In the genomic region with DNA sequence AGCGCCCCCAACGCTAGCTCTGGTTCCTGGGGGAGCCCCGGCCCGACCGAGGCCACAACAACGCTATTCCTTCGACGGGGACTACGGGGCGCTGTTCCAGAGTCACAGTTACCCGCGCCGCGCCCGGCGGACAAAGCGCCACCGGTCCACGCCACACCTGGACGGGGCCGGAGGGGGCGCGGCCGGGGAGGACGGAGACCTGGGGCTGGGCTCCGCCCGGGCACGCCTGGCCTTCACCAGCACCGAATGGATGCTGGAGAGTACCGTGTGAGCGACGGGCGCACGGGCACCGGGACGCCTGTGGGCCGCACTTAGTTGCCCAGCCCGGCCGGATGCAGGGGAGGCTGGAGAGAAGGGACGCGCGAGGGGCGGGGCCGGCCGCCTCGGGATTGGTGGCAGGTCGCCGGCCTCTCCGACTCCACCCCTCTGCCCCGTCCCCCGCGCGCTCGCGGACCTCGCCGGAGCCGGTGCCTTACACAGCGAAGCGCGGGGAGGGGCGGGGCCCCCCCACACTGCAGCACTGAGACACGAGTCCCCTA, we compare ENCODE assay signal across 8 mouse cellular contexts. TPM values are rescaled to one million over a fixed set of nuclear protein-coding genes. Genes with fewer than 3 reads are reported as not detected.
A peak's percentile ranks its signal among the peaks of the same experiment; 100 is the strongest.
DNase-seq lines count a peak whose midpoint lies in the region; ATAC-seq and TF ChIP-seq lines count a peak whose summit lies in the region.

No protein-coding gene starts in this region.

- H3K4me2 ChIP-seq in heart, embryonic 11.5 days, result peak overlapping the region; percentile 93
- peak overlapping the region; percentile 89 for H3K4me2 ChIP-seq in lung, embryonic 16.5 days (ENCODE audit: low read depth, low read length)

- H3K9ac ChIP-seq in heart, embryonic 11.5 days (ENCODE audit: low read depth, low read length), result peak overlapping the region; percentile 77
- peak overlapping the region; percentile 68 for H3K9ac ChIP-seq in lung, embryonic 16.5 days (ENCODE audit: low read length)

- no peak for TF ChIP-seq CTCF in bone marrow macrophage, adult 2 months (IDR thresholded peaks at IDR 0.05; ENCODE audit: low read depth, low read length)
- no peak for TF ChIP-seq CTCF in cerebellum, adult 2 months (IDR thresholded peaks at IDR 0.05; ENCODE audit: borderline replicate concordance, insufficient read depth, low read depth, low read length)

- no peaks in the 10 kb centered on the region for H3K9me3 ChIP-seq in erythroblast, embryonic 14.5 days (ENCODE audit: control insufficient read depth, low read length)
- no peaks in the 10 kb centered on the region for H3K9me3 ChIP-seq in heart, embryonic 11.5 days (replicated peaks; ENCODE audit: control insufficient read depth, low read length)
- H3K9me3 ChIP-seq in lung, embryonic 16.5 days (ENCODE audit: control insufficient read depth, low read length), result no peaks in the 10 kb centered on the region

- ATAC-seq in erythroblast, adult 5-6 weeks (replicated peaks; ENCODE audit: low FRiP score, poor library complexity, severe bottlenecking), result no peak
- ATAC-seq in heart, embryonic 11.5 days (replicated peaks; ENCODE audit: insufficient number of reproducible peaks, low FRiP score, low TSS enrichment), result peak; percentile 71
- peak; percentile 90 for ATAC-seq in lung, embryonic 16.5 days (ENCODE audit: low read depth)

- DNase-seq in kidney, adult 9 months, result peak; percentile 41
- DNase-seq in retina, embryonic 14.5 days (ENCODE audit: low spot score), result peak; percentile 69
- DNase-seq in cerebellum, adult 2 months, result no peak

- H3K27ac ChIP-seq in bone marrow macrophage, adult 2 months (ENCODE audit: insufficient read depth, low read depth, low read length), result no peak overlapping the region
- no peak overlapping the region for H3K27ac ChIP-seq in heart, embryonic 11.5 days (ENCODE audit: low read depth, low read length)
- H3K27ac ChIP-seq in lung, embryonic 16.5 days (ENCODE audit: low read length), result no peak overlapping the region
- H3K27ac ChIP-seq in cerebellum, adult 2 months (ENCODE audit: insufficient read depth, low read length), result no peak overlapping the region

- H3K4me3 ChIP-seq in erythroblast, embryonic 14.5 days (replicated peaks), result peak overlapping the region; percentile 45
- peak overlapping the region; percentile 29 for H3K4me3 ChIP-seq in bone marrow macrophage, adult 2 months (ENCODE audit: insufficient read depth, low read length)
- H3K4me3 ChIP-seq in heart, embryonic 11.5 days (ENCODE audit: low read depth, low read length), result peak overlapping the region; percentile 59
- H3K4me3 ChIP-seq in lung, embryonic 16.5 days (ENCODE audit: low read length), result peak overlapping the region; percentile 60
- no peak overlapping the region for H3K4me3 ChIP-seq in cerebellum, adult 2 months (replicated peaks; ENCODE audit: insufficient read depth, low read depth, low read length)

- no peaks in the 10 kb centered on the region for H3K36me3 ChIP-seq in erythroblast, embryonic 14.5 days (ENCODE audit: control insufficient read depth)
- H3K36me3 ChIP-seq in heart, embryonic 11.5 days (ENCODE audit: control insufficient read depth, insufficient read depth, low read length), result no peaks in the 10 kb centered on the region
- H3K36me3 ChIP-seq in lung, embryonic 16.5 days (ENCODE audit: control insufficient read depth, insufficient read depth, low read length), result no peaks in the 10 kb centered on the region

- H3K27me3 ChIP-seq in erythroblast, embryonic 14.5 days (ENCODE audit: control insufficient read depth), result peaks cover 20% of the 10 kb centered on the region
- peaks cover 27% of the 10 kb centered on the region for H3K27me3 ChIP-seq in heart, embryonic 11.5 days (ENCODE audit: control insufficient read depth, insufficient read depth, low read length)
- H3K27me3 ChIP-seq in lung, embryonic 16.5 days (ENCODE audit: control insufficient read depth, insufficient read depth, low read depth, low read length), result no peaks in the 10 kb centered on the region
- no peaks in the 10 kb centered on the region for H3K27me3 ChIP-seq in cerebellum, adult 2 months (ENCODE audit: control insufficient read depth, insufficient read depth, low read length)

- 2% methylated on average over 60 of the region's 63 CpGs for WGBS in heart, embryonic 11.5 days (ENCODE audit: insufficient replicate concordance)
- WGBS in lung, embryonic 16.5 days, result under 1% methylated on average over 43 of the region's 63 CpGs
- WGBS in cerebellum, adult 2 months, result 43% methylated on average over 63 of the region's 63 CpGs

- peaks cover 11% of the 10 kb centered on the region for H3K4me1 ChIP-seq in erythroblast, embryonic 14.5 days (ENCODE audit: control insufficient read depth)
- H3K4me1 ChIP-seq in bone marrow macrophage, adult 2 months (ENCODE audit: control insufficient read depth, insufficient read depth, low read length), result peaks cover 18% of the 10 kb centered on the region
- H3K4me1 ChIP-seq in heart, embryonic 11.5 days (ENCODE audit: control insufficient read depth, insufficient read depth, low read length), result peaks cover 20% of the 10 kb centered on the region
- peaks cover 7% of the 10 kb centered on the region for H3K4me1 ChIP-seq in lung, embryonic 16.5 days (replicated peaks; ENCODE audit: control insufficient read depth, insufficient read depth, low read length)
- H3K4me1 ChIP-seq in cerebellum, adult 2 months (ENCODE audit: control insufficient read depth, insufficient read depth, low read length), result peaks cover 8% of the 10 kb centered on the region; the same call in 1 of the 2 replicates

- no peak for TF ChIP-seq POLR2A in bone marrow macrophage, adult 2 months (IDR thresholded peaks at IDR 0.05; ENCODE audit: borderline replicate concordance, low read depth, low read length)
- TF ChIP-seq POLR2A in cerebellum, adult 2 months (IDR thresholded peaks at IDR 0.05; ENCODE audit: borderline replicate concordance, insufficient read depth, low read length), result no peak

RNA-seq across cellular contexts. Expression of gene Lrfn1, which starts 15.5 kb away (rescaled TPM):
- 0.02 TPM in 2 replicates for polyA plus RNA-seq in erythroblast, embryonic 14.5 days (2012)
- total RNA-seq in erythroblast, adult 5-6 weeks (2015; ENCODE audit: low replicate concordance), result 6.9 TPM in 1 of 2 replicates, not detected in the other
- not detected in 2 replicates for total RNA-seq in erythroblast, adult 5-6 weeks (2017; ENCODE audit: low replicate concordance)
- 3.2 and 3.6 TPM in 2 replicates for polyA plus RNA-seq in bone marrow macrophage, adult 2 months (2012; ENCODE audit: insufficient read depth, insufficient read length, missing spikeins)
- polyA plus RNA-seq in heart, embryonic 11.5 days (2014; fragmentation: Nextera tagmentation; extraction: Ambion mirVana), result 1.4 and 1.7 TPM in 2 replicates
- 1.5 and 1.8 TPM in 2 replicates for polyA plus RNA-seq in lung, embryonic 16.5 days (2015; fragmentation: Nextera tagmentation; extraction: Ambion mirVana)
- 39.6 and 41.5 TPM in 2 replicates for polyA plus RNA-seq in cerebellum, adult 2 months (2012; rRNA removed)

RNA-seq across cellular contexts. Expression of gene Gmfg, which starts 30.0 kb away (rescaled TPM):
- 0.03 and 0.12 TPM in 2 replicates for polyA plus RNA-seq in erythroblast, embryonic 14.5 days (2012)
- total RNA-seq in erythroblast, adult 5-6 weeks (2015; ENCODE audit: low replicate concordance), result 69.4 and 105 TPM in 2 replicates
- total RNA-seq in erythroblast, adult 5-6 weeks (2017; ENCODE audit: low replicate concordance), result 115 and 118 TPM in 2 replicates
- polyA plus RNA-seq in bone marrow macrophage, adult 2 months (2012; ENCODE audit: insufficient read depth, insufficient read length, missing spikeins), result 349 and 416 TPM in 2 replicates
- polyA plus RNA-seq in heart, embryonic 11.5 days (2014; fragmentation: Nextera tagmentation; extraction: Ambion mirVana), result 5.8 and 6.4 TPM in 2 replicates
- 46.6 and 47.1 TPM in 2 replicates for polyA plus RNA-seq in lung, embryonic 16.5 days (2015; fragmentation: Nextera tagmentation; extraction: Ambion mirVana)
- polyA plus RNA-seq in cerebellum, adult 2 months (2012; rRNA removed), result 2.0 and 2.2 TPM in 2 replicates

RNA-seq across cellular contexts. Expression of gene Ifnl2, which starts 43.0 kb away (rescaled TPM):
- not detected in 2 replicates for polyA plus RNA-seq in erythroblast, embryonic 14.5 days (2012)
- total RNA-seq in erythroblast, adult 5-6 weeks (2015; ENCODE audit: low replicate concordance), result not detected in 2 replicates
- total RNA-seq in erythroblast, adult 5-6 weeks (2017; ENCODE audit: low replicate concordance), result not detected in 2 replicates
- polyA plus RNA-seq in bone marrow macrophage, adult 2 months (2012; ENCODE audit: insufficient read depth, insufficient read length, missing spikeins), result not detected in 2 replicates
- not detected in 2 replicates for polyA plus RNA-seq in heart, embryonic 11.5 days (2014; fragmentation: Nextera tagmentation; extraction: Ambion mirVana)
- not detected in 2 replicates for polyA plus RNA-seq in lung, embryonic 16.5 days (2015; fragmentation: Nextera tagmentation; extraction: Ambion mirVana)
- polyA plus RNA-seq in cerebellum, adult 2 months (2012; rRNA removed), result not detected in 2 replicates

RNA-seq across cellular contexts. Expression of gene Ifnl3, which starts 55.4 kb away (rescaled TPM):
- polyA plus RNA-seq in erythroblast, embryonic 14.5 days (2012), result not detected in 2 replicates
- total RNA-seq in erythroblast, adult 5-6 weeks (2015; ENCODE audit: low replicate concordance), result not detected in 2 replicates
- total RNA-seq in erythroblast, adult 5-6 weeks (2017; ENCODE audit: low replicate concordance), result not detected in 2 replicates
- polyA plus RNA-seq in bone marrow macrophage, adult 2 months (2012; ENCODE audit: insufficient read depth, insufficient read length, missing spikeins), result not detected in 2 replicates
- polyA plus RNA-seq in heart, embryonic 11.5 days (2014; fragmentation: Nextera tagmentation; extraction: Ambion mirVana), result not detected in 2 replicates
- not detected in 2 replicates for polyA plus RNA-seq in lung, embryonic 16.5 days (2015; fragmentation: Nextera tagmentation; extraction: Ambion mirVana)
- polyA plus RNA-seq in cerebellum, adult 2 months (2012; rRNA removed), result not detected in 2 replicates

Comparison
In these comparisons a context has a peak if more than half of its experiments do, and no peak if none do; other contexts are left out.
1. DNase-seq: peak in kidney, adult 9 months (single experiment) and retina, embryonic 14.5 days (single experiment); none in cerebellum, adult 2 months (0 of 2).